Mouse (Mus musculus) fat pad, adult 2 months (tissue): ENCODE results near the gene Ctsr.
"Not testable (repeated sequence)": the region's sequence is repeated elsewhere in the genome, so short reads cannot be mapped to it uniquely, and the experiment has no call there.

ENCODE experiments used
- DNase-seq: peaks from one replicate; pipeline ENCODE4 v3.0.0-alpha.2; 2011; ENCODE audit warnings: low read depth, low spot score; ENCODE audit errors: extremely low read depth

Ctsr gene

DNA sequence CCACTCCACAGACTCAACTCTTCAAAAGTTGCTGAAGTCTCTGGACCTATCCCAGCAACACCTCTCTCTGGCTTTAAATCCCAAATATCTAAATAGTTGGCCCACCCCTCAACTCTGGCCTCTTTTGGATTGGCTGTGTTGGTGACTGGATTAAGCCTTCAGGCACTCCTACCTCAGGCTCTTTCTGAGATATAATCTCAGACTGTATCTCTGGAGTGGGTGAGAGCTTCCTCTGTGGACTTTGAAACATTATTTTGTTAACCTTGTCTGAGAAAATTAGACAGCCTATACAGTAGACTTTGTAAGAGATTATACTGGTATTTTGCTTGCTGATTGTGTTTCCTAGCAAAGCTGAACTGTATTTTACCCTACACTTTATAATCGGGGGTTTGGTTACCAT, at the start of gene Ctsr:
Gene Ctsr (minus strand): TSS at position 101 of the 400 bp plus-strand sequence.
- DNase-seq, result no peak

DNA sequence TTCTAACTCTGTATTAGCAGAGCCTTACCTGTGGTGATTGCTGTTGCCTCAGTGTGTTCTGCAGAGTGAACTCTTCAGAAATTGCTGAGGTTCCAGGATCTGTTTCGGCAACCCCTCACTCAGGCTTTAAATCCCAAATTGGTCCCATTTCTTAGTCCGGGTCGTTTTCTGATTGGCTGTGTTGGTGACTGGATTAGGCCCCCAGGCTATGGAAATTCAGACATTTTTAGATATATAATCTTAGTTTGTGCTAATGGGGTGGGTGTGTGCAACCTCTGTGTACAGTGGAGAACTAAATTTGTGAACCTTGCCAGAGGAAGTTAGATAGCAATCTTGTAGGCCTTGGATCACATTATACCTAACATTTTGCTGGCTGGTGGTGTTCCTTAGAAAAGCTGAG, 39.3 kb upstream of the Ctsr start, which contains the start of gene Cts6:
Gene Cts6 (minus strand): TSS at position 101 of the 400 bp plus-strand sequence.
- no peak for DNase-seq

DNA sequence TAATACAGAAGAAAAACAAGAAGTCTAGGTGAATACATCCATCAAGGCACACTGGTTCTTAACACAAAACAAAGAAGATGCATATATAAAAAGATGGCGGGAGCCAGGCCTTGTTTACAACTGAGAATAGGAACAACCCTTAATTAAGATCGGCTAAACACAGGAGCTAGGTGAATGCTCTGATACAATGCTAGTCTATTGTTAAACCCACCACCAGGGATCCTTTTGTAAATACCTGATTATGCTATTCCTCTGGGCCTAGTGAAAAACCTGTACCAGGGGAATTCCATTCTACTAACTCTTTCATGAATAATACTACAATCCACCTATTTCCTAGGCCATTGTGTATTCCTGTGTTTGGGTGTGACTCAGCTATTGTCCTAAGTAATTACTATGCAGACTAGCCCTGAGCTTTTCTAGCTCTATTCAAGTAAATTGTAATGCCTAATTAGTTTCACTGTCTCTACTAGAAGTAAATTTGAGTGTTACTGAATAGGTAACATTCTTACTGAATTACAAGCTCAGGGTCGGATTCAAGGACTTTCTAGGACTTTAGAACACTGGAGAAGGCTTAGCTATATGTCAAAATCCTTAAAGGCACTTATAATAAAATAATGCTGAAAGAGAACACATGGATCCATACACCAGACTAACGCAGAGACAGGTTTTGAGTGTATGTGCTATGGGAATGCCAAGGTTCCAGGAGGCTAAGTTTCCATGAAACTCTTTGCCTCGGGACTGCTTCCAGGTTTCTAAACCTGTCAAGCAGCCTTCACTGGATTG, 21.3 kb upstream of the Ctsr start:
- not testable (repeated sequence) for DNase-seq

DNA sequence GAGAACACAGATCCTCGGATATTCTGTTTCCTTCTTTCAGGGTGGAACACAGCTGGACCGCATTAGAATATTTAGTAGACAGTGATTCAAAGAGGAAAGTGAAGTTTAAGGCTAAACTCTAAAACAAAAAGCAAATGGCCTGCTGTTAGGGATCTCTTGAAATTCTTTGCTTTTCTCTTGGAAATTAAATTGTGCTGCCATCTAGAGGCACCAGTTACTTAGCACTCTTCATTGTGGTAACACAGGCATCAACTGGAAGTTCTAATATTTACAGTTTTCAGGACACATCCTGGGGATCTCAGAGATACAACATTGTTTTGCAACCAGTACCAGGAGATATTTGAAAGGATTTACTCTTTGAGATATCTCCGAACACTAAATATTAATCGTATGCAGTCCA, 566 bp upstream of the Ctsr start:
- DNase-seq, result no peak
